Mouse (Mus musculus) gastrocnemius, postnatal 4 days (tissue): ENCODE measurements around the gene Cenph. TPM values are rescaled to one million over a fixed set of nuclear protein-coding genes. Genes with fewer than 3 reads are reported as not detected.
"Not testable (repeated sequence)": the region's sequence is repeated elsewhere in the genome, so short reads cannot be mapped to it uniquely, and the experiment has no call there.

Experiments used
- DNase-seq, 2 experiments: peaks; one replicate each; pipeline ENCODE4 v3.0.0; 2021 to 2022; ENCODE audit warnings: low spot score in 2 of 2, mixed read lengths in 2 of 2
- long read RNA-seq, 2 experiments: library from polyadenylated mRNA; stranded (forward); transcript quantifications; one replicate each; pipeline ENCODE4 v2.0.0; 2021
- total RNA-seq, 2 experiments: library from RNA; stranded (reverse); gene quantifications; 2 replicates each; pipeline ENCODE4 v1.2.3; 2021

The Cenph gene
- 1 to 10 TPM; 5.5 to 6.4 TPM for total RNA-seq
- long read RNA-seq, experiment 1, partial matches to known transcripts: 4 of 8 reads
- long read RNA-seq, experiment 1, other reads (novel, unspliced or antisense): 0 of 8 reads
- long read RNA-seq, experiment 2, transcript Cenph-201 (9 exons, 1,251 nt): major isoform, 7 of 13 reads
- long read RNA-seq, experiment 2, partial matches to known transcripts: 5 of 13 reads
- long read RNA-seq, experiment 2, other reads (novel, unspliced or antisense): 1 of 13 reads

GRCm38 (mm10) chr13:100775252-100776055 lies at the start of gene Cenph:
Gene Cenph, minus strand, starts transcription at chr13:100775899.
- DNase-seq: peak; percentile 65 to 82

DNA sequence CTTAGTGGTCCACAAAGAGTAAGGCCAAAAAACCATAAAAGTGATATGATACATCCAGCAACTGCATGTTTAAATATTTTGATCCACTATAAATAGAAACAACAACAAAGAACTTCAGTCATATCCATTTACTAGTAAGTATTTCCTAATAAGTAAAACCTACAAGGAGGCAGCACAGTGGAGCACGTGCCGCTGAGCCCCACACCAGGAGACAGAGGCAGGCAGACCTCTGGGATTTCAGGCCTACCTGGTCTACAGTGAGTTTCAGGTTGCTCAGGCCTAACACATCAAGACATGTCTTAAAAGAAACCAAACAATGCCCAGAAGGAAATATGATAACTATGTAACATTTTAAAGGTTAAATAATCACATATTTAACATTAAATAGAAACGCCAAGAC lies 49.2 kb upstream of the Cenph start:
- no peak for DNase-seq

- no peak for DNase-seq
Observed at GRCm38 (mm10) chr13:100824306-100824705, 48.6 kb upstream of the Cenph start.

- DNase-seq: no peak
Observed at GRCm38 (mm10) chr13:100823863-100824262, 48.2 kb upstream of the Cenph start.

GRCm38 (mm10) chr13:100814451-100814850 lies 38.8 kb upstream of the Cenph start:
- no peak for DNase-seq

GRCm38 (mm10) chr13:100805776-100806175 lies 30.1 kb upstream of the Cenph start:
- DNase-seq: no peak

GRCm38 (mm10) chr13:100797171-100797570 lies 21.5 kb upstream of the Cenph start:
- DNase-seq: no peak

DNA sequence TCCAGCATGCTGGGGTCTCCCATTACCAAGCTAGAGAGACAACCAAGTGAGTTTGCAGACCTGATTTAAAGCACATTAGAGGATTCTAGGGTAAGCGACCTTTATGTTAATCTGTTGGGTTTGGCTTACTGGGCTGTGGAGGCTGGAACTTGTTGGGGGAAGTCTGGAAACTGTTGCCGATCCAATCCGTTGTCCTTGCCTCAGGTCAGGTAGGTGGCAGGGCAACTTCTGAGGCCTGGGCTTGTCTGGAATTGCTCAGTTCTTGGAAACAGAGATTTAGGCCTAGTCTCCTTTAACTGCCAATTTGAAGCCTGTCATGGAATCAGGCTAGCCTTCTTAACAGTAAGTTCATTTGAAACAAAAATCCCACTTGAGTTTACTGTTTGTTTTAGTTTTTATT lies 13.4 kb upstream of the Cenph start:
- no peak for DNase-seq

DNA sequence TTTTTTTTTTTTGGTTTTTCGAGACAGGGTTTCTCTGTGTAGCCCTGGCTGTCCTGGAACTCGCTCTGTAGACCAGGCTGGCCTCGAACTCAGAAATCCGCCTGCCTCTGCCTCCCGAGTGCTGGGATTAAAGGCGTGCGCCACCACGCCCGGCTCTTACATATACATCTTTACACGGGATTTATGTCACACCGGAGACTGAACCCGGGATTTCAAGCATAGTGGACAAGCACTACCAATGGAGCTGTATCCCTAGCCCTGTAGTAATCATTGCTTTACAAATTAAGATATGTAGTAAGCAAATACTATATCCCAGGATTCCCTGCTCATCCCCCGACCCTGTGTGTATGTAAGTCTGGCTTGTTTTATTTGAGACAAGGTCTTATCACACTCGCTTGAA lies 12.4 kb upstream of the Cenph start:
- DNase-seq: not testable (repeated sequence)

DNA sequence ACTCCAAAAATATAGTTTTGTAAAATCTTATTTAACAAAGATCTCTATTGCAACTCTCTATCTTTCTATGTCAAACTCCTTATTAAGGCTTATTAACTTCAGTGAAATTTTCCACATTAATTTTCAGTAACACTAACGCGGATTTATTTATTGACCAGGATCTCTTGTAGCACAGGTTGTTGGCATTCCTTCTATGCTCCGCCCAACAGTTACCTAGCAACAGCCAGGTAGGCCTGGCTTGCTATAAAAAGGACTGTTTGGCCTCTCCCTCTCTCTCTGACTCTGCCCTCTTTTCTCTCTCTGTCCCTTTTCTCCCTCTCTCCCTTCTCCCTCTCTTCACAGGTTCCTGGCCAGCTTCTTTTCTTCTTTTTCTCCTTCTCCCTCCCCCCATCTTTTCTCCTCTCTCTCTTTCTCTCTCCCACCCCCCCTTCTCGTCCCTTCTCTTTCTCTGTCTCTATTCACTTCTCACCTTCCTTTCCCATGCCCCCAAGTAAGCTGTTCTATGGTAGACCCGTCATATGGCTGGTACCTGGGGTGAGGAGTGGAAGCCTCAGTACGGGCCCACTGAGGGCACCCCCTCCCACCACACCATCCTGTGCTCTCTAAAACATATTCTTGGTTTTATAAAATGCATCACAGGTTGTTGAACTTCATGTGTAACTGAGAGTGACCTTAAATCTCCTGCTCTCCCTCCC lies 11.8 kb upstream of the Cenph start:
- DNase-seq: no peak

- peak; percentile 89 to 93 for DNase-seq
Observed at GRCm38 (mm10) chr13:100786414-100786867, 10.7 kb upstream of the Cenph start, which contains the start of gene Ccnb1. Gene Ccnb1, minus strand, starts transcription at chr13:100786570.

DNA sequence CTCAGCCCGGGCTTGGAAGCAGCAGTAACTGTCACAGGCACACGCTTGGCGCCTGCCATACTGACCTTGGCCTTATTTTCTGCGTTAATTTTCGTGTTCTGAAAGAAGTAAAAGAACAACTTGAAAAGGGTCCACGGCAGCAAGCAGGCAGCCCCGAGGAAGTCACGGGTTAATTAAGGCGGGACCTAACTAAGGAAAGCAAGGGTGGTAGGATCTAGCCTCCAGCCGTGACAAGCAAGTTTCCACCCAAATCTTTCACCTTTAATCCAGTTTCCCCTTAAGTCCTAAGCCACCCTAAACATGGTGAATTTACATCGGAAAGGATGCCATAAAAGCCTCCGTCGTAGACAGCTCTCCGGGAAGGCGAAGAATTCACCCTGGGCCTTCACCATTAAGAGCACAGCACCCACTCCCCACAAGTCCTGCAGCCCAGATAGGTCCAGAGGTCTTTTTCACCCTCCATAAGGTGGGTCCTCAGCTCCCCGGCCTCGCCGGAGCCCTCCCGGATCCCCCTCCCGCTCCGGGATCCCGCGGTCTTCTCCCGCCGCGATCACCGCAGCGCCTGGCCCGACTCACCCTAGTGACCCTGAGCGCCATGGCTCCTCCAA lies 10.2 kb upstream of the Cenph start:
- DNase-seq: no peak

DNA sequence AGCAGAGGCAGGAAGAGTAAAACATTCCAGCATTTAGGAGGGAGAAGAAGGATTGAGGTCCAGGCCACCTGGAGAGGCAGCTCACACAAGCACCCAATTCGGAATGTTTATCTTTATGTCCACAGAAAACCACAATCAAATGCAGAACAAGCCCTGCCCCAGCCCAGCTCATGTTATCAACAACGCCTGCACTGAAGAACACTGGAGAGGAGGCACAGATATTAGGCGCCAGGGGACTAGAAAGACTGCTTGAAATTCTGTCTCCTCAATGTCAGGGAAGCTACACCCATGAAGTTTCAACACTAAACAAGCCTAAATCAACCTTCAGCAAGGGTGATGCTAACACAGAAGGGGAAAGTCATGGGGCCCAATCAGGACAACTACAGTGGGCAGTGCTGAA lies 1.8 kb upstream of the Cenph start:
- no peak for DNase-seq

GRCm38 (mm10) chr13:100776710-100777109 lies 1.0 kb upstream of the Cenph start:
- DNase-seq: no peak

DNA sequence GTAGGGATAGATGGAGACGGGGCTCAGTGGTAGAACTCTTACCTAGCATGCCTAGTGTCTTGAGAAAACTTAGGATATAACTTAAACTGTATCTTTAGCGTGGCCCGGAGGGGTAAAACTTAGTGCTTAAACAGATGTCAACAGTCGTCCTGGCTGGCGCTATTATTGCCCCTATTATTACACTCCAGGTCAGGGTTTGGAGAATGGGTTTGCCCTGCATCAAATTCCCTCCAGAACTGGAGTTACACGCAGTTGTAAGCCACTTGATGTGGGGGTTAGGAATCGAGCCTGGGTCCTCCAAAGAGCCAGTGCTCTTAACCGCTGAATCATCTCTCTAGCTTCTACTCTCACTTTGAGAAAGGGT lies 339 bp upstream of the Cenph start:
- no peak for DNase-seq

- no peak for DNase-seq
Observed at GRCm38 (mm10) chr13:100774704-100775103, 995 bp downstream of the Cenph start.

DNA sequence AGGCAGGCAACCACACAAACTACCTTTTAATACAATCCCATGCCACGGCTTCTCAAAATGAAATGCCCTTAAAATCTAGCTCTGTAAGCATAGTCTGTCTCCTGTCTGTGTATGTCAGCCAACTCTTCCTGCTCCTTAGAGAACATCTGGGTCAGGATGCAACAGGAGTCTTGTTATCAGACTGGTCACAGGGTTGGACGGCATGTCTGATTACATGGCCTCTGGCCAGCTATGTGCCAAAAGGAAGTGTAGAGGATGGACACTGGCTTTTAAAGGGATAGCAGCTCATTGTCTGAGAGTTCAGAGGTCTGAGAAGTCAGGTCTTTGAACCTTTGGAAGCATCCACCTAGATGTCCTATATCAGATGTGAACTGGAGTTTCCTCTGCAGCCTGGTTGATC lies 20.4 kb downstream of the Cenph start:
- DNase-seq: no peak

- no peak for DNase-seq
Observed at GRCm38 (mm10) chr13:100754186-100754585, 21.5 kb downstream of the Cenph start.

GRCm38 (mm10) chr13:100753011-100753410 lies 22.7 kb downstream of the Cenph start:
- DNase-seq: no peak

- DNase-seq: no peak
Observed at GRCm38 (mm10) chr13:100752529-100752928, 23.2 kb downstream of the Cenph start.

DNA sequence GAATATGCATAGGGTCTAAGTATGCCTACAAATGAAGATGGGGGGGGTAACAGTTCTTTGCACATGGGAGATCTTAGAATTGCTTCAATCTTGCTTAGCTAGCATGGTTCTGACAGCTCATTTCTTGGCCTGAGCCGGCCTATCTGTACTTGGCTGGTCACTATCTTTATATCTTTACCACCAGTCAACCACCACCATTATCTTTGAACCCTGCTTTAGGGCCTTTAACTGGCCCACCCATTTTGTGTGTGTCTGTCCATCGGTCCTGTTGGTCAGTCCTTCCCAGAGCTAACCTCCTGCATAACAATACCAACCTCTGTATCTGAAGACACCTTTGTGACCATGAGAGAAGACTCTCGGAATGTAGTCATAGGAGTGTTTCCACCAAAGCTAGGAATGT lies 24.3 kb downstream of the Cenph start:
- DNase-seq: no peak

GRCm38 (mm10) chr13:100750799-100751198 lies 24.9 kb downstream of the Cenph start:
- DNase-seq: no peak
